Mouse (Mus musculus): ENCODE results near the gene Gja1.

DNA sequence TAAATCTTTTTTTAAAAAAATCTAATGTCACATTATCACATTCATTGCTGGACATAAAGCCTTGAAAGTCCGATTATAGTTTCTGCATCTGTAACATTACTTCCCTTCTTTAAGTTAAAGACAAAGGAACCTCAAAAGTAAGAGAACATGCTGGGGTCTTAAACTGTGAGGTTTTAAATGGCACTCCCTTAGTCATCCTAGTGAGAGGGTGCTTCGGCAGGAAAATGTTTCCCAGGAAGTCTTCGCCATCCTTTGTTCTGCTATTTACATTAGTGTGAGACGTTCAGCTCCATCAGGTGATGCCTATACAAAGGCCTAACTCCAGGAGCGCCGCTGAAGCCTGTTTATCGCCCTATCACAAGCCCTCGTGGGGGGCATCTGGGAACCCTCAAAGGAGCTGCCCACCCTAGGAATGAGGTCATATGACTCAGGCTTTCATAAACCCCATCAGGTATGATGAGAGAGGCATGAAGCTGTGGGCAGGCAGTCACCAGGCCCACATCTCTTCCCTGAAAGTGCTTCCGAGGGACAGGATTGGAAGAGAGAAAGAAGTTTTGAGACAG is 1.1 kb upstream of the Gja1 start:
- TF ChIP-seq CTCF (IDR thresholded peaks at IDR 0.05; ENCODE audit: control insufficient read depth, insufficient read depth, insufficient replicate concordance, low read depth, low read length) (no peak), POLR2A (IDR thresholded peaks at IDR 0.05; ENCODE audit: control insufficient read depth, low read depth, low read length) (no peak)

Data from testis, adult 2 months (tissue).